Mouse (Mus musculus) cerebellum, adult 2 months (tissue): ENCODE measurements at regions not wholly inside any gene's neighbourhood (a gene's known extent, or its start where the extent isn't known, plus 50 kb on each side); places are given as distances from the start of the nearest gene placed in this dataset.

Experiments
- CTCF ChIP-seq: fragments of 200-500 bp; IDR thresholded peaks from 2 replicates; pipeline ENCODE4 v1.5.1; 2011; ENCODE audit warnings: low read depth, mild to moderate bottlenecking, control low read depth, low read length, moderate library complexity, borderline replicate concordance; ENCODE audit not compliant: insufficient read depth
- POLR2A ChIP-seq: fragments of 200-500 bp; IDR thresholded peaks from 2 replicates; pipeline ENCODE4 v1.6.1; 2011; ENCODE audit warnings: low read length, control low read depth, borderline replicate concordance; ENCODE audit not compliant: insufficient read depth

DNA sequence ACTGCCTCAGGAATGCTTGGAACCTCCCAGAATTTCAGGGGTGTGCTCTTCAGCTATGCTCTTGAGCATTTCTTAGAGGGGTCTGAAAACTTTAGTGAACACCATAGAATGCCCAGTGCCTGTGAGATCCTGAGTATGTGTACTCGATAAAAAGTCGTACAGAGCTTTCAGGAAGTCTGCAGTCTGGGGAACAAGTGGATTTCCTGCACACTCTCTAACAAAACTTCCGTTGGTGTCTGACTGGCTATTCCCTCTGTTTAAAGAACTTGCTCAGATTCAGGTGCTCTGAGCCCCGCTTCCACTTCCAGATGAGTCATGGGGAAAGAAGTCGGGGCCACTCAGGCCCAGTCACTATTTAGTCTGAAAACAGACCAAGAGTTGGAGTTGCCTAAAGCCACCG, 155.5 kb downstream of the Pfkfb3 start:
- TF ChIP-seq CTCF (no peak), POLR2A (no peak)
